Mouse (Mus musculus) neutrophil, adult 5-6 weeks (primary cell): ENCODE measurements around the gene Ppp2r1b. TPM values are rescaled to one million over a fixed set of nuclear protein-coding genes. Genes with fewer than 3 reads are reported as not detected.
A peak's percentile ranks its signal among the peaks of the same experiment; 100 is the strongest.

ENCODE experiments used
- ATAC-seq: fragments of 151-379, 151-347 bp; 2 replicates; pipeline ENCODE4 v1.8.0; 2017; ENCODE audit warnings: mild to moderate bottlenecking, moderate TSS enrichment; ENCODE audit not compliant: insufficient number of reproducible peaks, poor library complexity, low FRiP score, severe bottlenecking; ENCODE audit errors: extremely low read depth
- total RNA-seq: library from RNA; stranded (forward); fragments of 200-1000 nt; gene quantifications from 2 replicates; pipeline ENCODE4 v1.2.3, GENCODE M21; 2017

Gene Ppp2r1b
- total RNA-seq, 1 experiment from 2014 or later = 22.0 TPM

- ATAC-seq = no peak
These were observed 13.6 kb downstream of the Ppp2r1b start for GRCm38 (mm10) chr9:50858681-50859080.

GRCm38 (mm10) chr9:50861119-50861839 is 16.2 kb downstream of the Ppp2r1b start:
- ATAC-seq = no peak

- no peak for ATAC-seq
These were observed 18.7 kb downstream of the Ppp2r1b start for GRCm38 (mm10) chr9:50863824-50864223.

GRCm38 (mm10) chr9:50864877-50865276 is 19.8 kb downstream of the Ppp2r1b start:
- no peak for ATAC-seq

GRCm38 (mm10) chr9:50865803-50866202 is 20.7 kb downstream of the Ppp2r1b start:
- ATAC-seq = 0 out of 2 replicates have a peak, but pooled peaks have one; percentile 19

GRCm38 (mm10) chr9:50867015-50867414 is 21.9 kb downstream of the Ppp2r1b start:
- ATAC-seq = no peak

- ATAC-seq = no peak
These were observed 23.1 kb downstream of the Ppp2r1b start for GRCm38 (mm10) chr9:50868182-50868581.

- ATAC-seq = no peak
These were observed 28.1 kb downstream of the Ppp2r1b start for GRCm38 (mm10) chr9:50873210-50873609.

- no peak for ATAC-seq
These were observed 28.9 kb downstream of the Ppp2r1b start for GRCm38 (mm10) chr9:50874031-50874430.

- no peak for ATAC-seq
These were observed 30.4 kb downstream of the Ppp2r1b start for GRCm38 (mm10) chr9:50875470-50875869.

- ATAC-seq = no peak
These were observed 31.2 kb downstream of the Ppp2r1b start for GRCm38 (mm10) chr9:50876287-50876686.

- ATAC-seq = no peak
These were observed 32.3 kb downstream of the Ppp2r1b start for GRCm38 (mm10) chr9:50877431-50877830.

GRCm38 (mm10) chr9:50882183-50882582 is 37.1 kb downstream of the Ppp2r1b start:
- no peak for ATAC-seq

GRCm38 (mm10) chr9:50884093-50884492 is 39.0 kb downstream of the Ppp2r1b start:
- ATAC-seq = no peak

- no peak for ATAC-seq
These were observed 39.9 kb downstream of the Ppp2r1b start for GRCm38 (mm10) chr9:50884741-50885599.

- no peak for ATAC-seq
These were observed 40.5 kb downstream of the Ppp2r1b start for GRCm38 (mm10) chr9:50885600-50885987.

- no peak for ATAC-seq
These were observed 41.8 kb downstream of the Ppp2r1b start for GRCm38 (mm10) chr9:50886870-50887269.

GRCm38 (mm10) chr9:50887351-50887750 is 42.2 kb downstream of the Ppp2r1b start:
- no peak for ATAC-seq

- no peak for ATAC-seq
These were observed 44.1 kb downstream of the Ppp2r1b start for GRCm38 (mm10) chr9:50889211-50889610.

GRCm38 (mm10) chr9:50889964-50890363 is 44.9 kb downstream of the Ppp2r1b start:
- ATAC-seq = no peak
